8 mouse cellular contexts compared by ENCODE assay signal in the genomic region with DNA sequence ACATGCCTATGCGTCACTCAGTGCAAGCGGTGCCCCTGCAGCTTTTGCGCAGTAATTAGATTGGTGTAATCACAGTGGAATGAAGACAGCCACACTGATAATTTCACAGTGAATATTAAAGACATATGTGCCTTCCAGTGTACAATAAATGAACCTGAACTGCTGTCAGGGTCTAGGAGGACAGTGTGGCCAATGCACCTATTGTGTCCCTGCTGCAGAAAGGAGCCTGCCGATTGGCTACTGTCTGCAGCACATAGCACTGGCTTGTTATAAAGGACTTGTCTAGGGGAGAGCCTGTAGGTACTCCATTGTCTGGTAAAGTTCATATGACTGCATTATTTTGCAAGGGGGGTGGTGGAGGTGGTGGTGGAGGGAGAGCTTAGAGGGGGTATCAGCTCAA.
DNase-seq lines count a peak whose midpoint lies in the region; ATAC-seq and TF ChIP-seq lines count a peak whose summit lies in the region.

No protein-coding gene starts in this region.

- peak overlapping the region; percentile 16; the same call in 1 of the 2 replicates for H3K4me2 ChIP-seq in limb, embryonic 13.5 days (replicated peaks)

- 87% methylated on average over 4 of the region's 4 CpGs for WGBS in hindbrain, embryonic 10.5 days
- 71% methylated on average over 4 of the region's 4 CpGs for WGBS in limb, embryonic 13.5 days
- 97% methylated on average over 4 of the region's 4 CpGs for WGBS in thymus, adult 2 months

- no peaks in the 10 kb centered on the region for H3K27me3 ChIP-seq in hindbrain, embryonic 10.5 days (ENCODE audit: insufficient read depth, poor library complexity, severe bottlenecking)
- H3K27me3 ChIP-seq in limb, embryonic 13.5 days, result no peaks in the 10 kb centered on the region
- H3K27me3 ChIP-seq in thymus, adult 2 months (ENCODE audit: control insufficient read depth, insufficient read depth, low read length), result no peaks in the 10 kb centered on the region

- no peaks in the 10 kb centered on the region for H3K36me3 ChIP-seq in hindbrain, embryonic 10.5 days
- no peaks in the 10 kb centered on the region for H3K36me3 ChIP-seq in limb, embryonic 13.5 days
- H3K36me3 ChIP-seq in thymus, adult 2 months (ENCODE audit: control insufficient read depth, insufficient read depth, low read length), result no peaks in the 10 kb centered on the region

- H3K9me3 ChIP-seq in hindbrain, embryonic 10.5 days, result no peaks in the 10 kb centered on the region
- no peaks in the 10 kb centered on the region for H3K9me3 ChIP-seq in limb, embryonic 13.5 days

- H3K27ac ChIP-seq in hindbrain, embryonic 10.5 days, result peak overlapping the region; percentile 79; the same call in 1 of the 2 replicates
- H3K27ac ChIP-seq in limb, embryonic 13.5 days, result no peak overlapping the region
- no peak overlapping the region for H3K27ac ChIP-seq in thymus, adult 2 months (ENCODE audit: control insufficient read depth, insufficient read depth, low read length)

- no peak overlapping the region for H3K9ac ChIP-seq in limb, embryonic 13.5 days

- TF ChIP-seq POLR2A in thymus, adult 2 months (IDR thresholded peaks at IDR 0.05; ENCODE audit: control insufficient read depth, extremely low read depth, insufficient read depth, low read length, poor library complexity), result no peak

- peaks cover 33% of the 10 kb centered on the region for H3K4me1 ChIP-seq in hindbrain, embryonic 10.5 days (replicated peaks)
- H3K4me1 ChIP-seq in limb, embryonic 13.5 days, result peaks cover 38% of the 10 kb centered on the region
- no peaks in the 10 kb centered on the region for H3K4me1 ChIP-seq in thymus, adult 2 months (replicated peaks; ENCODE audit: control insufficient read depth, insufficient read depth, low read length)

- peak; percentile 78 for DNase-seq in brain, adult 2 months (ENCODE audit: low read depth, low spot score)
- DNase-seq in cerebellum, postnatal 14 days, result peak; percentile 60 to 71
- DNase-seq in hindbrain, embryonic 10.5 days (ENCODE audit: low spot score), result no peak
- no peak for DNase-seq in thymus, adult 2 months
- DNase-seq in T-cell, adult 2 months (ENCODE audit: low spot score), result no peak
- no peak for DNase-seq in kidney, adult 8-10 months

- TF ChIP-seq CTCF in thymus, adult 2 months (IDR thresholded peaks at IDR 0.05; ENCODE audit: borderline replicate concordance, control insufficient read depth, extremely low read depth, insufficient read depth, low read length, poor library complexity), result no peak

- ATAC-seq in limb, embryonic 13.5 days (ENCODE audit: low FRiP score, low read depth), result no peak
- ATAC-seq in monocyte, adult 5-6 weeks (replicated peaks; ENCODE audit: insufficient number of reproducible peaks, low FRiP score, low TSS enrichment, poor library complexity, severe bottlenecking), result no peak

- H3K4me3 ChIP-seq in hindbrain, embryonic 10.5 days, result no peak overlapping the region
- no peak overlapping the region for H3K4me3 ChIP-seq in limb, embryonic 13.5 days
- no peak overlapping the region for H3K4me3 ChIP-seq in thymus, adult 2 months (ENCODE audit: control insufficient read depth, insufficient read depth, low read length)

Comparison
In these comparisons a context has a peak if more than half of its experiments do, and no peak if none do; other contexts are left out.
1. DNase-seq: peak in brain, adult 2 months (single experiment) and cerebellum, postnatal 14 days (2 of 2); none in hindbrain, embryonic 10.5 days (single experiment), thymus, adult 2 months (single experiment), T-cell, adult 2 months (single experiment) and kidney, adult 8-10 months (0 of 2).